Mouse (Mus musculus): ENCODE measurements around the gene Clint1. TPM values are rescaled to one million over a fixed set of nuclear protein-coding genes. Genes with fewer than 3 reads are reported as not detected.
A peak's percentile ranks its signal among the peaks of the same experiment; 100 is the strongest.

Clint1 gene
- polyA plus RNA-seq, 1 experiment from 2014 or later = 81.8 TPM

DNA sequence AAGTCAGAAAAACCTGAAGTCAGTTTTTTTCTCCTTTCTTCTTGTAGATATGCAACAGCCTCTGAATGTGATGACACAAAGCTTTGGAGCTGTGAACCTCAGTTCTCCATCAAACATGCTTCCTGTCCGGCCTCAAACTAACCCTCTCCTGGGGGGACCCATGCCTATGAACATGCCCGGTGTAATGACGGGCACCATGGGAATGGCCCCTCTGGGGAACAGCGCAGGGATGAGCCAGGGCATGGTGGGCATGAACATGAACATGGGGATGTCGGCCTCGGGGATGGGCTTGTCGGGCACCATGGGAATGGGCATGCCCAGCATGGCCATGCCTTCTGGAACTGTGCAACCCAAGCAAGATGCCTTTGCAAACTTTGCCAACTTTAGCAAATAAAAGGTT is 57.0 kb downstream of the Clint1 start:
- H3K27ac ChIP-seq = no peak overlapping the region
- H3K36me3 ChIP-seq = peaks cover 62% of the 10 kb centered on the region
- no peaks in the 10 kb centered on the region for H3K4me1 ChIP-seq
- no peaks in the 10 kb centered on the region for H3K27me3 ChIP-seq
- H3K4me3 ChIP-seq = no peak overlapping the region
- no peak overlapping the region for H3K9ac ChIP-seq
- 96% methylated on average over 7 of the region's 7 CpGs for WGBS
- no peaks in the 10 kb centered on the region for H3K9me3 ChIP-seq
- no peak for ATAC-seq (ENCODE audit: insufficient number of reproducible peaks, insufficient read depth, low FRiP score, low TSS enrichment, low read depth)
- H3K4me2 ChIP-seq = no peak overlapping the region

DNA sequence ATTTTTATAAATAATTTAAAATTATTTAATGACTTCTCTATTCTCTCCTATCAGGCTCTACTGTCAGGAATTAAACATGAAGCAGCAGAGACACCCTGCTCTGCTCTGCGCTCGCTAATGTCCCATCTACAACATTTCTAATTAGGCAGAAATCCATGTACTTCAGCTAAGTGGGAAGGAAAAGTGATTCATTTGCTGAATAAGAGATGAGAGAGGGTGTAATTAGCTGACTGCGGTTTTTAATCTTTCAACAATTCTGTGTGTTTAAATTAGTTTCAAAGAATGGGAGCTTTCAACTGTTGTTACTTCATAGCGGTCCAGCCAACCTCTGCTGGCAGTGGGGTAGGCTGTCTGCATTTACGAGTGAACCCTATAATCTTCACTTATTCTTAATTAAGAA is 58.9 kb downstream of the Clint1 start:
- Histone ChIP-seq H3K4me3 (no peak overlapping the region), H3K27me3 (no peaks in the 10 kb centered on the region), H3K27ac (no peak overlapping the region), H3K4me2 (no peak overlapping the region), H3K9ac (no peak overlapping the region), H3K4me1 (no peaks in the 10 kb centered on the region), H3K9me3 (no peaks in the 10 kb centered on the region), H3K36me3 (peaks cover 56% of the 10 kb centered on the region)
- no peak for ATAC-seq (ENCODE audit: insufficient number of reproducible peaks, insufficient read depth, low FRiP score, low TSS enrichment, low read depth)
- 91% methylated on average over 5 of the region's 5 CpGs for WGBS

DNA sequence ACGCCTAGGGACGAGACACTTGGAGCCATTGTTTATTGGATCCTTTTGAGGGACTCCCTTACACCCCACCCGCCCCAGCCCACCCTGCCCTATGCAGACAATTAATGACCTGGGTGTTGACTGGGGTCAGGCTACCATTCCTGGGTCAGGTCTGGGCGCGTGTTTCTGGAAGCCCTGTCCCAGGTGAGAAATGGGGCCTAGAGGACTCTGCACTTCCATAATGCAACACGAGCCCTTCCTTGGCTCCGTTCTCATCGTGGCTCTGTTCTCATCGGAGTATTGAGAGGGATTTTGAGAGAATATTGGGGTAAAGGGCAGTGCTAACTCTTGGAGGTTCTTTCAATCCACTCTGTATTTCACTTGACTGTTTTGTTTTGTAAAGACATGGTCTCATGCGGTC is 64.3 kb downstream of the Clint1 start:
- no peak for ATAC-seq (ENCODE audit: insufficient number of reproducible peaks, insufficient read depth, low FRiP score, low TSS enrichment, low read depth)

DNA sequence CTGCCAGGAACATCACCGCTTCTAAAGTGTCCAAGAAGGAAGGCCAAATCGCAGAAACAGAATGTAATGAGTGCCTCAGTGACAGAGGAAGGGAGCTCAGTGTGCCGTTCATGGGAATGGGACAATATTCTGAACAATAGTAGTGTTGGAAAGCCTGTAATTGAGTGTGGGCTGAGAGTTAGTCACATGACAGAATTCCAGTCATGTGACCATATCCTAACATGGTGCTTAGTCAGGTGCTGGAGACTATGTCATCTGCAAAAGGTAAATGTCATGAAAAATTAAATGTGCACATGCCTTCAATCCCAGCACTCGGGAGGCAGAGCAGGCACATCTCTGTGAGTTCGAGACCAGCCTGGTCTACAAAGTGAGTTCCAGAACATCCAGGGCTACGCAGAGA is 66.2 kb downstream of the Clint1 start:
- Histone ChIP-seq H3K36me3 (no peaks in the 10 kb centered on the region), H3K4me2 (no peak overlapping the region), H3K27ac (no peak overlapping the region), H3K27me3 (no peaks in the 10 kb centered on the region), H3K9me3 (no peaks in the 10 kb centered on the region), H3K4me1 (peaks cover 4% of the 10 kb centered on the region), H3K4me3 (no peak overlapping the region), H3K9ac (no peak overlapping the region)
- ATAC-seq (ENCODE audit: insufficient number of reproducible peaks, insufficient read depth, low FRiP score, low TSS enrichment, low read depth) = no peak
- WGBS = 93% methylated on average over 6 of the region's 6 CpGs

More for the DNA sequence above, 64.3 kb downstream of the Clint1 start:
- Histone ChIP-seq H3K27me3 (no peaks in the 10 kb centered on the region), H3K9ac (no peak overlapping the region), H3K4me3 (no peak overlapping the region), H3K36me3 (peaks cover 9% of the 10 kb centered on the region), H3K4me1 (no peaks in the 10 kb centered on the region; the same call in 1 of the 2 replicates), H3K27ac (no peak overlapping the region), H3K4me2 (no peak overlapping the region), H3K9me3 (no peaks in the 10 kb centered on the region)
- WGBS = 85% methylated on average over 10 of the region's 10 CpGs

DNA sequence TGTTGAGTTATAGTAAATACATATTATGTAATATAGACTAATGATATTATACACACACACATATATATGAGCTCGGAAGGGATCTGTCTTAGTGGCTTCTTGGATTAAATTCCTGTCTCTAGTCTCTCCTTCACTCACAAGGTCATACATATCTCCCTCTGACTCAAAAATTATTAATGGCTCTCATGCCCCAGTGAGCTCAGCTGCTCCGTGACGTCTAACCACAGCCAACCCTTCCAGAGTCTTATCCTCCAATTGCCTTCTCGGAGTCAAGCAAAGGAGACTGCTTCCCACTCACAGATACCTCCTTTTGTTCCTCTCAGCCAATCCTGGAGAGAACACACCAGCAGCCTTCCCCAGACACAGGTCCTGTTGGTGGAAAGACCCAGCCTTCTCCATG is 67.0 kb downstream of the Clint1 start:
- Histone ChIP-seq H3K36me3 (no peaks in the 10 kb centered on the region), H3K27ac (no peak overlapping the region), H3K27me3 (no peaks in the 10 kb centered on the region), H3K4me3 (no peak overlapping the region), H3K9ac (no peak overlapping the region), H3K9me3 (no peaks in the 10 kb centered on the region), H3K4me2 (no peak overlapping the region), H3K4me1 (peaks cover 4% of the 10 kb centered on the region)
- ATAC-seq (ENCODE audit: insufficient number of reproducible peaks, insufficient read depth, low FRiP score, low TSS enrichment, low read depth) = no peak
- 86% methylated on average over 4 of the region's 4 CpGs for WGBS

DNA sequence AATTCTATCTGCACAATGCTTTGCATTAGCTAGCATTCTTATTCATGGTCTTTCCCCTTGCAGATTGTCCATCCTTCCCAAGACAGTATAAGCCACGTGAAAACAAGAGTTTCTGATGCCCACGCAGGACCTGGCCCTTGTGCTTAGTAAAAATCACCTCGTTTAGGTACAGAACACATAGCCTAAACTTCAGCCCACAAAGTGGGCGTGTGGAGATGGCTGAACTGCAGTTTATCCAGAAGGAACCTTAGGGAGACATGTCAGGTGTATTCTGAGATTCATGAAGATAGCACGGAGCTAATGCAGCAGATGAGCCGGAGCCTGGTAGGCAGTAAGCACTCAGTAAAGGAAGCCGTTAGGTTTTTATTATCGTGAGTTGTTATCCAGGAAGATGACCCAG is 69.2 kb downstream of the Clint1 start:
- WGBS = 60% methylated on average over 8 of the region's 8 CpGs
- Histone ChIP-seq H3K9ac (no peak overlapping the region), H3K4me2 (peak overlapping the region; percentile 42; the same call in 1 of the 2 replicates)

DNA sequence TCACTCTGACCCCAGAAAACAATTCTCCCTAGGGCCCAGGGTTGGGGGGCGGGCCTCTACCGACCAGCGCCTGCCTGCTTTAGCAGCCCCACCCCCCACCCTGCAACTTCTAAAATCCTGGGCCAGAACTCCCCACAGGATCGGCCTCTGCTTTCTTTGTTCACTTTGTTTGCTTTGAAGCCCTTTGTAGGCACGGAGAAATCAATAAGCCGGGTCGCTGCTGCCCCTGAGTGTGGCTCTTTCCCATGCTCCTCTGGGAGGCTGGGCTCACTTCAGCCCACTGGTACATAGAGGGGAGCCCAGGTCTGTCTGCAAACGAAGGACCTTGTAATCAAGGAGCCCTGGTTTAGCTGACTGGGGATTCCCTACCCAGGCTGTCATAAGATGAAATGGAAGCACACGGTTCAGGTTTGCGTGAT is 69.6 kb downstream of the Clint1 start:
- H3K9ac ChIP-seq = 0 out of 2 replicates have a peak overlapping the region, but pooled peaks have one; percentile 49
- 16% methylated on average over 10 of the region's 10 CpGs for WGBS
- no peak for ATAC-seq (ENCODE audit: insufficient number of reproducible peaks, insufficient read depth, low FRiP score, low TSS enrichment, low read depth)
- peak overlapping the region; percentile 42; the same call in 1 of the 2 replicates for H3K4me2 ChIP-seq
- no peaks in the 10 kb centered on the region for H3K27me3 ChIP-seq
- H3K4me3 ChIP-seq = no peak overlapping the region
- no peak overlapping the region for H3K27ac ChIP-seq
- H3K4me1 ChIP-seq = peaks cover 4% of the 10 kb centered on the region
- H3K9me3 ChIP-seq = no peaks in the 10 kb centered on the region
- no peaks in the 10 kb centered on the region for H3K36me3 ChIP-seq

More for the DNA sequence above, 69.2 kb downstream of the Clint1 start:
- Histone ChIP-seq H3K4me3 (no peak overlapping the region), H3K27ac (no peak overlapping the region), H3K9me3 (no peaks in the 10 kb centered on the region), H3K27me3 (no peaks in the 10 kb centered on the region), H3K4me1 (peaks cover 4% of the 10 kb centered on the region), H3K36me3 (no peaks in the 10 kb centered on the region)
- no peak for ATAC-seq (ENCODE audit: insufficient number of reproducible peaks, insufficient read depth, low FRiP score, low TSS enrichment, low read depth)

DNA sequence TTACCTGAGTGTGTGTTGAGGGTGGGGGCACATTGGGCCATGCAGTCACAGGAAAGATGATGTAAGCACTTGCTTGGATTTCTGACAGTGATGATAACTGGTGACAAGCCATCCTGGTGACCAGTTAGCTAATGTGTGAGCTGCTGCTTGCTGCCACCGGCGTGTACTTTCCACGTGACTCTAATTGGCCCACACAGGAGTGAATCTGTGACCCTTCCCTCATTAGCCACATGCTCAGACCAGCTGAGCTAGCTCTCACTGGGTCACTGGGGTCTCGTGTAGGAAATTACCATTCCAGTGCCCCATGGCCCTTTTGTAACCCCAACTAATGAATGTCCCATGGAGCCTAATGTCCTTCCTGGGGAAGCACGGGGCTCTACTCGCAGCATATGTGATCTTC is 73.6 kb downstream of the Clint1 start:
- Histone ChIP-seq H3K27me3 (no peaks in the 10 kb centered on the region), H3K36me3 (peaks cover 13% of the 10 kb centered on the region), H3K9ac (no peak overlapping the region), H3K27ac (no peak overlapping the region), H3K4me1 (peaks cover 4% of the 10 kb centered on the region), H3K4me3 (no peak overlapping the region), H3K9me3 (no peaks in the 10 kb centered on the region), H3K4me2 (no peak overlapping the region)
- no peak for ATAC-seq (ENCODE audit: insufficient number of reproducible peaks, insufficient read depth, low FRiP score, low TSS enrichment, low read depth)
- 33% methylated on average over 6 of the region's 6 CpGs for WGBS

DNA sequence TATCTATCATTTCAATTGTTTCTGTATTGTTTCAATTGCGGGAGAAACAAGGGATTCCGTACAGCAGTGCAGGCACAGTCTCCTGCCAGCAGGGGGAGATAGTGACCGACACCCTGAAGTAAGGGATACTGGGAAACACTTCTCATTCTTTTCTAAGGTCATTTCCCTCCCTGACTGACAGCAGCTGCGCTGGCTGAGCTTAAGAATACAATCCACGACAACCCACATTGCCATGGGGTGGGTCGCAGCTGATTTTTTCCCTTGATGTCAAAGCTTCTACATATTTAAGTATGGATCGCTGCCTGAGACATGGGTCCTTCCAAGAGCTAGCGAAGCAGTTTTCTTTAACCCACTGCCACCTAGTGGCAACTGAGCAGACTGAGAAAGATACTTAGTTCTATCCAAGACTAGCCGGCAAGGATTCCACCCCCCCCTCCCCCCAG is 74.8 kb downstream of the Clint1 start:
- peaks cover 18% of the 10 kb centered on the region for H3K36me3 ChIP-seq
- H3K4me3 ChIP-seq = peak overlapping the region; percentile 42
- H3K4me2 ChIP-seq = peak overlapping the region; percentile 62
- no peak overlapping the region for H3K27ac ChIP-seq
- H3K9me3 ChIP-seq = no peaks in the 10 kb centered on the region
- H3K9ac ChIP-seq = peak overlapping the region; percentile 68
- no peaks in the 10 kb centered on the region for H3K27me3 ChIP-seq
- H3K4me1 ChIP-seq = no peaks in the 10 kb centered on the region
- under 1% methylated on average over 9 of the region's 9 CpGs for WGBS
- ATAC-seq (ENCODE audit: insufficient number of reproducible peaks, insufficient read depth, low FRiP score, low TSS enrichment, low read depth) = peak; percentile 70; the same call in 1 of the 2 replicates

DNA sequence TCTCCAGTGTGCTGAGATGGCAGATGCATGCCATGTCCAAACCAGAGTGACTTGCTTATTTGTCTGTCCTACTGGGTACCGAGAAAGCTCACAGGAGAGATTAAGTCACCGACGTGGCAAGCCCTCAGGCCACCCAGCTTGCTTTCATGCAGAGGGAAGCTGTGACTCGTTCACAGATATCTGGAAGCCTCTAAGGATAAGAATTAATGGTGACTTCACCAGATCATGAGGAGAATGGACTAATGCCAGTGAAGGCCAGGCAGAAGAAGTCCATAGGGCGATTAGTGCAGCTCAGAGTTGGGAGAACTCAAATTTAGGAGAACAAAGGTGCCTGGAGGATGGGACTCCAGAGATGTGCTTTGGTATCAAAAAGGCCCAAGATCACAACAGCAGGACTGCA is 75.6 kb downstream of the Clint1 start:
- Histone ChIP-seq H3K4me3 (no peak overlapping the region), H3K4me1 (no peaks in the 10 kb centered on the region), H3K9me3 (no peaks in the 10 kb centered on the region), H3K9ac (no peak overlapping the region), H3K4me2 (no peak overlapping the region), H3K27ac (no peak overlapping the region), H3K27me3 (no peaks in the 10 kb centered on the region), H3K36me3 (peaks cover 24% of the 10 kb centered on the region)
- no peak for ATAC-seq (ENCODE audit: insufficient number of reproducible peaks, insufficient read depth, low FRiP score, low TSS enrichment, low read depth)
- 54% methylated on average over 5 of the region's 5 CpGs for WGBS

DNA sequence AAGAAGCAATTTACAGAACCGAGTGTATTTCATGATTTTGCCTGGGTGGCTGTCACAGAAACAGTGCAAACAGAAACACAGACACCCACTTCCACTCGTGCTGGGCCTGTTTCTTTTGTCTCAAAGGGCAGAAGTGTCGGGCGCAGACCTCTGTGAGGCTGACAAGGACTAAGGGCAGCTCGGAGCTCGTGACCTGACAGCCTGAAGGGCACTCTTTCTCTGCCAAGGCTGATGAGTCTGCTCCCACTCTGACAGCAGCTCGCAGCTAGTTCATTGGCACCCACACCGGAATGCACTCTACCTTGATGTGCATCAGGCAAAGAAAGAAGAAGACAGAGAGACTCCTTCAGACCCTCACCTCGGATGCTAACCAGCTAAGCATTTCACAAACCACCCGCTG is 77.7 kb downstream of the Clint1 start:
- Histone ChIP-seq H3K9ac (no peak overlapping the region), H3K4me1 (no peaks in the 10 kb centered on the region), H3K4me3 (no peak overlapping the region), H3K27ac (no peak overlapping the region), H3K36me3 (peaks cover 42% of the 10 kb centered on the region), H3K27me3 (no peaks in the 10 kb centered on the region), H3K9me3 (no peaks in the 10 kb centered on the region), H3K4me2 (no peak overlapping the region)
- WGBS = 84% methylated on average over 10 of the region's 10 CpGs
- ATAC-seq (ENCODE audit: insufficient number of reproducible peaks, insufficient read depth, low FRiP score, low TSS enrichment, low read depth) = no peak

DNA sequence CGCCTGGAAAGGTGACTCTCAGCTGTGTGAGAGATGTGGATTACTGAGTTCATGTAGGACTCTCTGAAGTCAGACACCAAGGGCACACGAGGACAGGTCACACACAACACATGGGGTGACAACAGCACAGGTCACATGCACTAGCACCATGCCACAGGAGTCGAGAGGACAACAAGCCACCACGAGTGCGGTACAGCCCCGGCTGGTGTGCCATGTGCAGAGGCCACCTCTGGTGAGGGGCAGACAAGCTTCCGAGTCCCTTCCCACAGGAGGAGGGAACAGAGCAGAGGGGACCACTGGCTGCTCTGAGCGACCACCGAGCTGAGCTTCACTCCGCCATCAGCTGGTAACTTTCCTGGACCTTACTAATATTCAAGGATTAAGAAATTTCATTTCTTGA is 80.9 kb downstream of the Clint1 start:
- H3K36me3 ChIP-seq = peaks cover 73% of the 10 kb centered on the region

More for the DNA sequence above, 80.9 kb downstream of the Clint1 start:
- 89% methylated on average over 10 of the region's 10 CpGs for WGBS
- no peaks in the 10 kb centered on the region for H3K9me3 ChIP-seq
- H3K4me3 ChIP-seq = no peak overlapping the region
- no peak overlapping the region for H3K4me2 ChIP-seq
- H3K27ac ChIP-seq = no peak overlapping the region
- no peaks in the 10 kb centered on the region for H3K4me1 ChIP-seq
- no peak for ATAC-seq (ENCODE audit: insufficient number of reproducible peaks, insufficient read depth, low FRiP score, low TSS enrichment, low read depth)
- H3K27me3 ChIP-seq = no peaks in the 10 kb centered on the region
- H3K9ac ChIP-seq = no peak overlapping the region
